ENCODE assay signal across 51 mouse cellular contexts in the genomic region with DNA sequence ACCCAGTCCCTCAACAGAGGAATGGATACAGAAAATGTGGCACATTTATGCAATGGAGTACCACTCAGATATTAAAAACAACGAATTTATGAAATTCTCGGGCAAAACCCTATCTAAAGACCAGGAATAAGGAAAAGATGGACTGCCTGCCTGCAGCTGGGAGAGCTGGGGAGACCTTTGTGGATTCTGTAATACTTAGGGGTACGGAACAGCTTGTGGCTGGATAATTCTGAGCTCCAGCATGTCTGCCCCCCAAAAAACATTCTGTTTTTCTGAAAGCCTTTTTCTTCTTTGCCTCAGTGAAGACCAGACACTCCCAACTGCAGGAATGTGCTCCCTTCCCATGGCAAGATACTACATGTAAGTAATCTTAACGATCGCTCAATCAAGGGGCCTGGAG. TPM values are rescaled to one million over a fixed set of nuclear protein-coding genes. Genes with fewer than 3 reads are reported as not detected.
"Had no signal": no experiment of that assay in that cellular context is flagged by ENCODE, and none has a peak within 500 bp of the region (broad histone marks: within the 10 kb centered on the region; RNA-seq: fewer than 3 reads in every experiment).

A gene (plus strand): TSS at position 301 of the 400 bp plus-strand sequence.

- ATAC-seq: hindbrain, embryonic 16.5 days; hindbrain, postnatal 0 days; inflammation-experienced regulatory T-cells, adult 6 months; intestine, embryonic 15.5 days; intestine, embryonic 16.5 days; intestine, postnatal 0 days had no signal

- H3K9me3 ChIP-seq: heart, embryonic 10.5 days; heart, embryonic 12.5 days; heart, embryonic 13.5 days; heart, embryonic 15.5 days; hindbrain, embryonic 10.5 days; hindbrain, embryonic 12.5 days; hindbrain, embryonic 13.5 days; hindbrain, embryonic 15.5 days; intestine, embryonic 15.5 days; kidney, embryonic 15.5 days had no signal

- H3K36me3 ChIP-seq: heart, embryonic 10.5 days; heart, embryonic 12.5 days; heart, embryonic 13.5 days; heart, embryonic 15.5 days; hindbrain, embryonic 10.5 days; hindbrain, embryonic 12.5 days; hindbrain, embryonic 13.5 days; hindbrain, embryonic 15.5 days; intestine, embryonic 15.5 days; kidney, embryonic 15.5 days had no signal

- H3K9ac ChIP-seq: heart, embryonic 12.5 days; heart, embryonic 13.5 days; heart, embryonic 15.5 days; hindbrain, embryonic 12.5 days; hindbrain, embryonic 13.5 days; hindbrain, embryonic 14.5 days; hindbrain, embryonic 15.5 days; intestine, embryonic 15.5 days; kidney, embryonic 15.5 days had no signal

- H3K4me3 ChIP-seq: heart, embryonic 10.5 days; heart, embryonic 12.5 days; heart, embryonic 13.5 days; heart, embryonic 15.5 days; hindbrain, embryonic 10.5 days; hindbrain, embryonic 12.5 days; hindbrain, embryonic 13.5 days; hindbrain, embryonic 15.5 days; intestine, embryonic 15.5 days; kidney, embryonic 15.5 days; layer of hippocampus, adult 2 months had no signal

- H3K4me1 ChIP-seq: heart, embryonic 10.5 days; heart, embryonic 12.5 days; heart, embryonic 15.5 days; hindbrain, embryonic 10.5 days; hindbrain, embryonic 12.5 days; hindbrain, embryonic 13.5 days; hindbrain, embryonic 15.5 days; intestine, embryonic 15.5 days; kidney, embryonic 15.5 days had no signal

- H3K4me2 ChIP-seq: heart, embryonic 11.5 days; heart, embryonic 12.5 days; heart, embryonic 13.5 days; heart, embryonic 15.5 days; hindbrain, embryonic 12.5 days; hindbrain, embryonic 13.5 days; hindbrain, embryonic 14.5 days; hindbrain, embryonic 15.5 days; intestine, embryonic 15.5 days; kidney, embryonic 15.5 days had no signal

- H3K27ac ChIP-seq: heart, embryonic 10.5 days; heart, embryonic 13.5 days; heart, embryonic 15.5 days; hindbrain, embryonic 10.5 days; hindbrain, embryonic 12.5 days; hindbrain, embryonic 13.5 days; hindbrain, embryonic 14.5 days; hindbrain, embryonic 15.5 days; hindbrain, postnatal 0 days; intestine, embryonic 15.5 days; kidney, embryonic 15.5 days; kidney, postnatal 0 days; layer of hippocampus, adult 2 months had no signal

- H3K27me3 ChIP-seq: heart, embryonic 15.5 days; hindbrain, embryonic 12.5 days; hindbrain, embryonic 13.5 days; hindbrain, embryonic 15.5 days; intestine, embryonic 15.5 days had no signal

- DNase-seq: heart, postnatal 10 days; heart, postnatal 14 days; heart, postnatal 36 days; heart, postnatal 4 days; kidney, adult 11 months; kidney, adult 18-20 months; kidney, adult 2 months; kidney, adult 8-10 months; kidney, adult 9 months; kidney, postnatal 10 days; kidney, postnatal 14 days; kidney, postnatal 25 days; kidney, postnatal 36 days; kidney, postnatal 4 days; layer of hippocampus, adult 9-11 months; layer of hippocampus, postnatal 36 days had no signal

RNA-seq across cellular contexts. Expression of the gene that starts here (rescaled TPM):
- total RNA-seq: heart, postnatal 10 days; heart, postnatal 14 days; heart, postnatal 25 days; heart, postnatal 36 days; heart, postnatal 4 days; hematopoietic stem cell, adult 5-6 weeks; hindbrain, postnatal 0 days; layer of hippocampus, adult 18-20 months; layer of hippocampus, adult 2 months; layer of hippocampus, adult 8-10 months; layer of hippocampus, postnatal 10 days; layer of hippocampus, postnatal 14 days; layer of hippocampus, postnatal 25 days; layer of hippocampus, postnatal 36 days; left cerebral cortex, adult 18-20 months had no signal
- polyA plus RNA-seq: heart, embryonic 10.5 days; heart, embryonic 11.5 days; heart, embryonic 12.5 days; heart, embryonic 13.5 days; heart, embryonic 14.5 days; heart, embryonic 15.5 days; heart, embryonic 16.5 days; heart, postnatal 0 days; hindbrain, embryonic 10.5 days; hindbrain, embryonic 11.5 days; hindbrain, embryonic 12.5 days; hindbrain, embryonic 13.5 days; hindbrain, embryonic 14.5 days; hindbrain, embryonic 15.5 days; hindbrain, embryonic 16.5 days; hindbrain, postnatal 0 days; inflammation-experienced regulatory T-cells, adult 6 months; intestine, embryonic 14.5 days; intestine, embryonic 15.5 days; intestine, embryonic 16.5 days; intestine, postnatal 0 days; kidney, adult 2 months; kidney, embryonic 14.5 days; kidney, embryonic 15.5 days; kidney, embryonic 16.5 days; kidney, postnatal 0 days; large intestine, adult 2 months had no signal
